Mouse (Mus musculus) hindlimb bud, embryonic 11.5 days (tissue): Measurements from ENCODE around the gene Wnt7a.

Experiments
- DNase-seq: peaks from one replicate; pipeline ENCODE4 v3.0.0-alpha.2; 2012; ENCODE audit warnings: low read depth, low spot score; ENCODE audit errors: extremely low spot score

Wnt7a gene

DNA sequence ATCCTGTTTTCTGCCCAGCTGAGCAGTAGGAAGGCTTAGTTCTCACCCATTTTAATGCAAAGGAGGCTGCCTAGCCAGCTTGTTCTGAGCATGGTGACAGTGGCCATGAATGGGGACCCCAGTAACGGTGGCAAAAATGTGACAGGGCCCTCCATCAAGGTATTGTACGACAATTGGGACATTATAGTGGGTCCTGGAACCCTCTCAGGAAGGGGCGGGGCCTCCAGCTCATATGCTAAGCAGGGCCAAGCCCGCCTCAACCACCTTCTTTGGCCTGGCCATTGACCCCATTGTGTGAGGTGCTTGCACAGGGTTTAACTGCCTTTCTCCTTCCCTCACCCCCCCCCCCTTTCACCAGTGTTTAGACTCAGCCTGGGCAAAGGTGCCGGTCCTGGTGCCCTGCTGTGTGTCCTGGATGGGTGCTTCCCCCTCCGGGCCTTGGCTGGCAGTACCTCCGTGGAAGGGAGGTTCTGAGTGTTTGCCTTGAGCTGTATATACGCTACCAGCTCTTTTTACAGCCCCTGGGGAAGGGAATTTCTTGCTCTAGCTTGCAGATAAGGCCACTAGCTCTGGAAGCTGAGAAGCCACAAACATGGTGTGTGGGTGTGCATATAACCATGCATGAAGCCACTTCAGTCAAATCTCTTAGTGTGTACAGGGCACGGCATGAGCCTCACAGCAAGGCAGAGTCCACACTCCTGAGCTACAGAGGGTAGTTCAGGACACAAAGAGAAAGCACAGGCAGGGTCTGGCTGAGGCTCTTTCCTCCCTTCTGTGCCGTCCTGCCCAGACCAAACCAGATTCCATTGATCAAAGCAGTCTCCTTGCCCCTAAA is 64.9 kb downstream of the Wnt7a start:
- no peak for DNase-seq

DNA sequence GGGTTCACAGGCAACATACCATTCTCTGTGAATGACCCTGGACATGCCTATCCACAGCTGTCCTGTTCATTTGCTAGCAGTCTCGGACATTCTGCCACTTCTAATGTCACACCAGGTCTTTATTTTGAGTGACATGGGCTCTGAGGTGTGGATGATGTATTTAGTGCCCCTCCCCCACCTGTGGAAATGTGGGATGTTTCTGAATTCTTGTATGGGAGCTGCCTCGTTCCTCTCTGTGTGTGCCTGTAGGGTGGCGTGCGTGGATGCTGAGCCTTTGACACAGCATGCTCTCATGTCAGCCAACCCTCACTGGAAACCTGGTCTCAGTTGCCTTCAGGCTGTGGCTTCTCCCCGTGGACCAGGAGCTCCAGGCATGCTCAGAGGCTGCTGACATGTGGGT is 66.1 kb downstream of the Wnt7a start:
- no peak for DNase-seq

DNA sequence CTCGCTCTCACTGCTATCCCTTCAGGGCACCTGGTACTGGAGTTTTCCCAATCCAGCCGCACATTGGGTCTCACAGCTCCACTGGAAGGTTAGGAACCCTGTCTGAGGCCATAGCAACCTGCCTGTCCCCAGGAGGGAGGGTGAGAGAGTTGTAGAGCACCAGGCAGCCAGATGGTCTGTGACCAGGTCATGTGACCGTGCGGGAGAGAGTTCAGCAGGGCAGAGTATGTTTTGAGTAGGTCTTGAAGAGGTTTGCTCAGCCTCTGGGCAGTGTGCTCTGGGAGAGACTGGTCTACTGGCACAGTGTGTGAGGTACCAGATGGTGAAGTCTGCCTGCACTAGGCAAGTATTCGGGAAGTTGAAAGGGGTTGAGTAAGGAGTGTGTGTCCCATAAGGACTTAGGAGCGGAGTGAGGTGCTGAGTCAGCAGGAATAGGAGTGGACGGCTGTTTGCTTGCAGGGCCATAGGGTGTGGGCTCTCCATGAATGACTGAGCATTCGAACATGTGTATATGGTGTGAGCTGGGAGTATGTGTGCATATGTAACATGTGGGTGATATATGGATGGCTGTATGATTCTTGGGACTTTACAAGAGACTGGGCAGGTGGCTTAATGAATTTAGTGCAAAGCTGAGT is 71.4 kb downstream of the Wnt7a start:
- DNase-seq, result no peak

DNA sequence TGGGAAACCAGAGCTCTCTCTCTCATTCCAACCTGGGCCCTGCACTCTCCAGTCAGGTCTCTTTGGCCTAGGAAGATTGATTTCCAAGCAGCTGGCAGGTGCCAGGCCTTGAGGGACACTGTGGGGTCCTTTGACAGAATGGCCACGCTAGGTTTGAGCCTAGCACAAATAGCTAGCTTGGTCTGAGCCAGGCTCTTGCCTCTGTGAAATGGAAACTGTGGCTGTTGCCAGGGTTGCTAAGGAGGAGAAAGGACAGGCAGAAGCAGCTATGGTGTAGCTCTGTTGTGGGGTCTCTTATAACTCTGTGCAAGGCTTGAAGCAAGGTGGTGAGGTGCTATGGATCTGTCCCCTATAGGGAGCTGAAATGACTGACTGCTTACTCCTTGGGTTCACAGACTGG is 75.7 kb downstream of the Wnt7a start:
- DNase-seq, result no peak

DNA sequence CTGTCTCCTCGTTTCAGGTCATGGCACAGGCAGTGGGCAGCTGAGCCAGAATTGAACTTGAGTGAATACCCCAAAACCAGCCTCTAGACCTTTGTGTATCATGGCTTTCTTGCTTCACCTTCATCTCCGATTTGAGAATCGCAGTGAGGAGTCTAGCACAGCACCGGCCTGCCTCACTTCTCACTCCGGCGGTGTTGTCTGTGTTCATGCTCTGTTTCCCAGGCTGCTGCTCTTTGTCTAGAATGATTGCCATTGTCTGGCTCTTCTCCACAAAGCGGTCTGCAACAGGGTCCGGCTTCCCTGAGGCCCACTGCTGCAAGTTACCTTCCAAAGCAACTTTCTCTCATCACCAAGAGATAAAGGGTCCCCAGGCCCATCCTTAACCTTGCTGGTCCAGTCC is 79.3 kb downstream of the Wnt7a start:
- no peak for DNase-seq

DNA sequence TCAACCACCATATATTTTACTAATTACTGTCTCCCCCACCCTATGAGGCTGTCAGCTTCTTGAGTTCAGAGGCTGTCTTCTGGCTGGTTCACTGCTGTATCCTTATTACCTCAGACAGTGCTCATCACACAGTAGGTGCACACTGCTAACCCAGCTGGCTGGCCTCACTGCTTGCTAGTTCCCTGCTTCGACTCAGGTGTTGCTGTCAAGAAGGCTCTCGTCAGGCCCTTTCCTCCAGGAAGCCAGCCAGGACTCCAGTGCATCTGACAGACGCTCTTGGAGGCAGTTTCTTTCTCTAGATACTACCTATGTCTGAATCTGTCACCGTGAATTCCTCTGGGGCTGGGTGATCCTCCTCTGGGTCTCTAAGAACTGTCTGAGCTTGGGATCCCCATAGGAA is 85.6 kb downstream of the Wnt7a start:
- DNase-seq, result no peak

DNA sequence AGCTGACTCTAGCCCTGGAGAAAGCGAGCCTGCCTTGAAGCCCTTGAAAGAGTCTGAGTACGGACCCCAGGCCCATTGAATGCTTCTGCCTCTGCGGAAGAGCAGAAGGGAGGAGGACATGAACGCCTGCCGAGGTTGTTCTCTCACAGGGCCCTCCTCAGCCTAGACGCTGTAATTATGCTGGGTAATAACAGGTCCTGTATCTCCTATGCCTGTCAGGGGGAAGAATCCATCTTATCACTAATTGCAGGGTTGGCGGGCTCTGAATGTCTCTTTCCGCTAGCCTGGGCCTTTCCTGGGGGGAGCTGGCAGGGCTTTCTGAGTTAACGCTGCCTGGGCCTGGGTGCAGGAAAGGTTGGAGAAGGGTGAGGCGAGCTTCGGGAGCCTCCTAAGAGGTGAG is 86.4 kb downstream of the Wnt7a start:
- no peak for DNase-seq

DNA sequence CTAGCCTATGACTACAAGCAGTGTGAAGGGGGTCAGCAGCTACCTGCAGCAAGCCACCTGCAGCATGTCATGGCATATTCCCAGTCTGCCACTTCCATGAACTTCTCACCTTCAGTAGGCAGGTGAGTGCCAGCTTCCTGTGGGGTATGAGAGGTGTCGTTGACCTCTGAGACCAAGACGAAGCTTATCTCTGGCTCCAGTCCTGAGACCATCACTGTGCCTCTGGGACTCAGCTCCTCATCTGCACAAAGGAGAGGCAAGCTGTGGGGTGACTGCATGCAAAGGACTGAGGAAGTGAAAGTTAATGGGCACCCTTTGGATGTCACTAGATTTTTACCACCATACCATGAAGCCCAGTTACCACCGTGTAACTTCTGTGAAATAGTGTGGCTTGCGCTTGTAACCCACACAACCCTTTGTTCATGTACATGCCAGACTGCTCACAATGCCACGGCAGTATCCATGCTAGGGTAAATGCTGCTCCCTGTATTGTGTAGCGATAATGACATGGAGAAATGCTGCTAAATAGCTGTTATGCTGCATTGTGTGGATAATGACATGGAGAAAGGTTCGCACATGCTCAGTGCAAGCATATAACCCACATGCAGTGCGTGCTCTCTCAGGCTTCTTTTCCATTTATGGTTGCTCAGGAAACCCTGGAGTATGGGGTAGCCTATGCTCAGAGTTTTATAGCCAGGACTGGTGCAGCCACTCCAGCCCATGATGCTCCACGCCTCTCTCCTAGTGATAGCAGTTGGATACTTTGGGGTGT is 89.0 kb downstream of the Wnt7a start:
- no peak for DNase-seq
